Mouse (Mus musculus) CD4-positive, CD25-positive, alpha-beta regulatory T cell, adult 9 weeks (primary cell): Measurements from ENCODE around the gene Gm3269. TPM values are rescaled to one million over a fixed set of nuclear protein-coding genes. Genes with fewer than 3 reads are reported as not detected.

ENCODE experiments used
- polyA plus RNA-seq: library from polyadenylated mRNA; unstranded; fragments of 100-300 nt; shearing (Covaris generic); gene quantifications from one replicate; pipeline ENCODE4 v1.2.1, GENCODE M21; 2017

Gm3269 gene
- not detected for polyA plus RNA-seq

GRCm38 (mm10) chr14:4837806-4838205 lies at the start of gene Gm3269:
Gene Gm3269, plus strand, starts transcription at chr14:4838106.

DNA sequence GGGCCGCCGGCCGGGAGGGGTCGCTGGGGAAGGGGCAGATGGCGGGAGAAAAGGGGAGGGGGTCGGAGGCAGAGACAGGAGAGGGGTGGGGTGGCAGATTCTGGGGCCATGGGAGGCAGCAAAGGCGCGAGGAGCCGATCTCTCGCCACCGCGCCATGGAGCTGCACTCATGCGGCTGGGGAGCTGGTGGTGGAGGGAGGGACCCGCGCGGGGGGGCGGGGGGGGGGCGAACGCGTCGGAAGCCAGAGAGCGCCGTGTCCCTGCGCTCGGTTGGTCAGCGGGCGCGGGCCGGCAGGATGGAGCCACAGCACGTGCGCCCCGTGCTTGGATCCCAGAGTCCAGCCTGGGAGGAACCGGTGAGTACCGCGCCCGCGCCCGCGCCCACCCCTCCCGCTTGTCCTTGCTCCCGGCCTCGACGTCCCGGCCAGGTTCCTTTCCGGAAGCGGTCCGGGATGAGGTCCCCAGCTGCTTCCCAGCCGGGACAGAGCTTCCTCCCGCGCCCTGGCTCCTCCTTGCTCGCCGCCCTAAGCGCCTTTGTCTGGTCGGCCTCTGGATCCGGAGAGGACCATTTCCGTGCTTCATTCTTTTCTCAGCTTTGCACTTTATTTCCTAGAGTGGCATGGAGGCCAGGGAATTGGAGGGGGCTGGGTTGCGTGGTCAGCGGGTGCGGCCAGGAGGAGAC lies 17.5 kb downstream of the Gm3269 start, which contains the start of gene Gm3264:
Gm3264 (plus strand) TSS at position 278 of the 682 bp plus-strand sequence.

GRCm38 (mm10) chr14:4892116-4892515 lies 54.2 kb downstream of the Gm3269 start, which contains the start of gene Gm3278:
Gene Gm3278, plus strand, starts transcription at chr14:4892416.

Other genes with a start within 250 kb of the Gm3269 start
- gene Gm8159, start 205.8 kb upstream of the Gm3269 start, polyA plus RNA-seq: not detected
- gene Gm3239, start 173.9 kb upstream of the Gm3269 start, polyA plus RNA-seq: 0.19 TPM
- gene Gm7876, start 128.9 kb upstream of the Gm3269 start, polyA plus RNA-seq: not detected
- gene Gm3252, start 111.3 kb upstream of the Gm3269 start, polyA plus RNA-seq: 3.2 TPM
- gene Gm9602, start 61.8 kb upstream of the Gm3269 start, polyA plus RNA-seq: not detected
- 1.2 TPM for gene Gm3264, start 17.5 kb downstream of the Gm3269 start, polyA plus RNA-seq
- gene Gm3278, start 54.3 kb downstream of the Gm3269 start, polyA plus RNA-seq: not detected
- 0.24 TPM for gene Gm8297, start 145.8 kb downstream of the Gm3269 start, polyA plus RNA-seq
- gene Gm3298, start 177.8 kb downstream of the Gm3269 start, polyA plus RNA-seq: not detected
- gene 4930555G01Rik, start 212.5 kb downstream of the Gm3269 start, polyA plus RNA-seq: not detected
- gene Gm8281, start 232.9 kb downstream of the Gm3269 start, polyA plus RNA-seq: 6.2 TPM